Mouse (Mus musculus): ENCODE measurements around the gene Shld1. TPM values are rescaled to one million over a fixed set of nuclear protein-coding genes. Genes with fewer than 3 reads are reported as not detected.

Gene Shld1
- polyA plus RNA-seq, 1 experiment from 2014 or later = 17.1 TPM

DNA sequence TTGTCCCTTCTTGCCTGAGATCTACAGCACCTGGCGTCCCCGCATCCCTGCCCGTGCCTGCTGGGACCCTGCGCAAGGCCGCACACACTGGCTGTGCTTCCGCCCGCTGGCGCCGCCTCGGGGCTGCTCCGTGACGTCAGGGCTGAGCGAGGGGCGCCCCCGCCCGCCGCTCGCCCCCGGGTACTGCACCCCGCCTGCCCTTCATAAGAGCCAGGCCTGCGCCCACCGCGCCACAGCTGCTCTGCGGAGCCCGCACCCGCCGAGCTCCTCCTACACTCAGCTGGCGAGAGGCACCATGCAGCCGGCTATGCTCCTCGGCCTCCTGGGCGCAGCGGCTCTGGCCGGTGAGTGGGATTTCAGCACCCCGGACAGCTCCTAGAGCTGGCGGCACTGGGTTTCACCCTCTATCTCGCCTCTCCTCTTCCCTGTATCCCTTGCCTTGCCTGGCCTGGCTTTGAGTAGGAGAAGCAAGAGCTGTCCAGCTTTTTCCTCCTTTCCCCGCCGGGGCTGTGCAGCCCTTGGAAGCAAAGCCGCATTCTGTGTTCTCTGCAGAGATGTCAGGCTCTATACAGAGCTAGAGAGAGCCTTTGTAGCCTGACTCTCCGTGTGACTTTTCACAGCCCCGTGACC is 94.8 kb downstream of the Shld1 start:
- peak; percentile 93 for ATAC-seq (ENCODE audit: insufficient number of reproducible peaks, insufficient read depth, low FRiP score, low read depth)
- Histone ChIP-seq H3K36me3 (ENCODE audit: control insufficient read depth, insufficient read depth, low read length) (no peaks in the 10 kb centered on the region), H3K9me3 (ENCODE audit: control insufficient read depth, low read depth, low read length) (no peaks in the 10 kb centered on the region), H3K27ac (ENCODE audit: low read length) (no peak overlapping the region), H3K4me2 (replicated peaks; ENCODE audit: low read depth, low read length) (peak overlapping the region; percentile 64), H3K4me3 (ENCODE audit: low read depth, low read length) (peak overlapping the region; percentile 34), H3K27me3 (ENCODE audit: control insufficient read depth, insufficient read depth, low read length) (no peaks in the 10 kb centered on the region), H3K9ac (replicated peaks; ENCODE audit: low read depth, low read length) (no peak overlapping the region), H3K4me1 (ENCODE audit: control insufficient read depth, insufficient read depth, low read length) (no peaks in the 10 kb centered on the region)
- WGBS = under 1% methylated on average over 38 of the region's 41 CpGs

DNA sequence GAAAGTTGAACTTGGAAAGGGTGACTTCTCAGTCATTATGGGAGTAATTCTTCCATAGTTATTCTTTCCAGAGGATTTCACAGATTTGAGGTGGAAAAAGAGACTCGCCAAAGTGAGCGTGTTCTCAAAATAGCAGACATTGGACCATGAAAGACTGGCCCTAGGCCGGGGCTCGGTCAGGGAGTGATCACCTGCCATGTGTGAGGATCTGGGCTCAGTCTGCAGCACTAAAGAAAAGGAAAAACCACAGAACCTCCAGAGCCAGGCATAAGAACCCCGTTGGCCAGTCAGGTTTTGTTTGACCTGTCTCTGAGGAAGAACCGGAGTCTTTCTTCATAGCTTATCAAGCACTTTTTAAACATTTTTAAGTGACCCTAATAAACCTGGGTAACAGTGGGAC is 97.3 kb downstream of the Shld1 start:
- no peaks in the 10 kb centered on the region for H3K4me1 ChIP-seq (ENCODE audit: control insufficient read depth, insufficient read depth, low read length)
- no peak for ATAC-seq (ENCODE audit: insufficient number of reproducible peaks, insufficient read depth, low FRiP score, low read depth)
- no peaks in the 10 kb centered on the region for H3K36me3 ChIP-seq (ENCODE audit: control insufficient read depth, insufficient read depth, low read length)
- no peak overlapping the region for H3K9ac ChIP-seq (replicated peaks; ENCODE audit: low read depth, low read length)
- H3K9me3 ChIP-seq (ENCODE audit: control insufficient read depth, low read depth, low read length) = no peaks in the 10 kb centered on the region
- 77% methylated on average over 6 of the region's 6 CpGs for WGBS
- H3K4me3 ChIP-seq (ENCODE audit: low read depth, low read length) = no peak overlapping the region
- no peak overlapping the region for H3K4me2 ChIP-seq (replicated peaks; ENCODE audit: low read depth, low read length)
- H3K27me3 ChIP-seq (ENCODE audit: control insufficient read depth, insufficient read depth, low read length) = no peaks in the 10 kb centered on the region
- no peak overlapping the region for H3K27ac ChIP-seq (ENCODE audit: low read length)

DNA sequence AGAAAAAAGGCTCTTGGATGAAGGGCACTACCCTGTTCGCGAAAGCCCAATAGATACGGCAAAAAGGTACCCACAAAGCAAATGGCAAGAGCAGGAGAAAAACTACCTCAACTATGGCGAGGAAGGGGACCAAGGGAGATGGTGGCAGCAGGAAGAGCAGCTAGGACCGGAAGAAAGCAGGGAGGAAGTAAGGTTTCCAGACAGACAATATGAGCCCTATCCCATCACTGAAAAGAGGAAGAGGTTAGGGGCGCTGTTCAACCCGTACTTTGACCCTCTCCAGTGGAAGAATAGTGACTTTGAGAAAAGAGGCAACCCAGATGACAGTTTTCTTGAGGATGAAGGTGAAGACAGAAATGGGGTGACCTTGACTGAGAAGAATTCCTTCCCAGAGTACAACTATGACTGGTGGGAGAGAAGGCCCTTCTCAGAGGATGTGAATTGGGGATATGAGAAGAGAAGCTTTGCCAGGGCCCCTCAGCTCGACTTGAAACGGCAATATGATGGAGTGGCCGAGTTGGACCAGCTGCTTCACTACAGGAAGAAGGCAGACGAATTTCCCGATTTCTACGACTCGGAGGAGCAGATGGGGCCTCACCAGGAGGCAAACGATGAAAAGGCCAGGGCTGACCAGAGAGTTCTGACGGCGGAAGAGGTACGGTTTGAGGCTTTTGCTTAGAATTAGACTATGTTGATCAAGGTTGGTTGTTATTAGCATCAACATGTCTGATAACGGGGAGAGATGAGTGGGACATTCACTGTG is 106.9 kb downstream of the Shld1 start:
- Histone ChIP-seq H3K9me3 (ENCODE audit: control insufficient read depth, low read depth, low read length) (no peaks in the 10 kb centered on the region), H3K4me2 (replicated peaks; ENCODE audit: low read depth, low read length) (no peak overlapping the region), H3K4me1 (ENCODE audit: control insufficient read depth, insufficient read depth, low read length) (no peaks in the 10 kb centered on the region), H3K27me3 (ENCODE audit: control insufficient read depth, insufficient read depth, low read length) (no peaks in the 10 kb centered on the region), H3K27ac (ENCODE audit: low read length) (no peak overlapping the region), H3K4me3 (ENCODE audit: low read depth, low read length) (no peak overlapping the region), H3K9ac (replicated peaks; ENCODE audit: low read depth, low read length) (no peak overlapping the region), H3K36me3 (ENCODE audit: control insufficient read depth, insufficient read depth, low read length) (no peaks in the 10 kb centered on the region)
- WGBS = 82% methylated on average over 19 of the region's 19 CpGs
- no peak for ATAC-seq (ENCODE audit: insufficient number of reproducible peaks, insufficient read depth, low FRiP score, low read depth)

DNA sequence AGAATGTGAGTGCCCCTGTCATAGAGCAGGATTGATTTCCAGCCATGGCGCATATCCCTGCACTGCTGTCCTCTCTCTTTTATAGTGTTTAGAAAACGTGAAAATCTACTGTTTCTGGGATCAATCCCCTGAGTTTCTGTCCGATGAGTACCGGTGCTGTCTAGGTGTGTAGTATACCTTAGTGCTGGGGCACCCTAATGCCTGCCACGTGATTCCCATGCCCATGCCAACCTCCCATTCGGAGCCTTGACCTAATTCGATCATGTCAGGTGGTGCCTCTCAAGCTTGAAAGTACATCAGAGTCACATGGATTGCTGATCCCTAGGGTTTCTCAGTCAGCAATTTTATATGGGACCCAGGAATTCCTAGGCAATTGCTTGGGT is 107.5 kb downstream of the Shld1 start:
- ATAC-seq (ENCODE audit: insufficient number of reproducible peaks, insufficient read depth, low FRiP score, low read depth) = no peak
- Histone ChIP-seq H3K9me3 (ENCODE audit: control insufficient read depth, low read depth, low read length) (no peaks in the 10 kb centered on the region), H3K4me1 (ENCODE audit: control insufficient read depth, insufficient read depth, low read length) (no peaks in the 10 kb centered on the region), H3K36me3 (ENCODE audit: control insufficient read depth, insufficient read depth, low read length) (no peaks in the 10 kb centered on the region), H3K27me3 (ENCODE audit: control insufficient read depth, insufficient read depth, low read length) (no peaks in the 10 kb centered on the region), H3K4me3 (ENCODE audit: low read depth, low read length) (no peak overlapping the region), H3K27ac (ENCODE audit: low read length) (no peak overlapping the region), H3K9ac (replicated peaks; ENCODE audit: low read depth, low read length) (no peak overlapping the region), H3K4me2 (replicated peaks; ENCODE audit: low read depth, low read length) (no peak overlapping the region)
- WGBS = 83% methylated on average over 7 of the region's 7 CpGs

Other genes with a start within 250 kb of the Shld1 start
- 41.3 and 47.4 TPM in 2 replicates for gene Gpcpd1, start 99.2 kb upstream of the Shld1 start, polyA plus RNA-seq (2014; fragmentation: Nextera tagmentation; extraction: Ambion mirVana)
- gene Chgb, start 94.3 kb downstream of the Shld1 start, polyA plus RNA-seq (2014; fragmentation: Nextera tagmentation; extraction: Ambion mirVana) = 3.4 and 6.3 TPM in 2 replicates
- gene Trmt6, start 129.1 kb downstream of the Shld1 start, polyA plus RNA-seq (2014; fragmentation: Nextera tagmentation; extraction: Ambion mirVana) = 29.6 and 33.4 TPM in 2 replicates
- 13.7 and 17.2 TPM in 2 replicates for gene Mcm8, start 129.2 kb downstream of the Shld1 start, polyA plus RNA-seq (2014; fragmentation: Nextera tagmentation; extraction: Ambion mirVana)
- 14.0 and 15.9 TPM in 2 replicates for gene Crls1, start 159.7 kb downstream of the Shld1 start, polyA plus RNA-seq (2014; fragmentation: Nextera tagmentation; extraction: Ambion mirVana)
- 9.3 and 11.3 TPM in 2 replicates for gene Lrrn4, start 194.0 kb downstream of the Shld1 start, polyA plus RNA-seq (2014; fragmentation: Nextera tagmentation; extraction: Ambion mirVana)